Mouse (Mus musculus): ENCODE measurements at regions not wholly inside any gene's neighbourhood (a gene's known extent, or its start where the extent isn't known, plus 50 kb on each side); places are given as distances from the start of the nearest gene placed in this dataset.
A peak's percentile ranks its signal among the peaks of the same experiment; 100 is the strongest.

DNA sequence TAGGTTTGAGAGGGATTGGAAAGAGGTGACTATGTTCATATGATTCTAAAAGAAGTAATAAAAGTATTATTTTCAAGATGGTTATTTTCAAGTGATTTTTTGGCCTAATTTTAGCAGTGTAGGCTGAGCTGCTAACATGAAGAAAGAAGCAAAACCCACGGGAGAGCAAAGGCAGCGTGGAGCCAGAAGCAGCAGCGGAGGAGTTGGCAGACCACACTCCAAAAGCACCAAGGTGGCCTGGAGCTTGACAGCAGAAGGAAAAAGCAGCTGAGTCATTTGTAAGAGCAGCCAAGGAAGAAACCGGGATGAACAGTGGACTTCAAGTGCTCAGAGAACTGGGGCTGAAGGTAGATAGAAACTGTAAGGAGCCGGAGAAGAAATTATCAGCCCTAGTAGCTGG lies 55.9 kb downstream of the Hdgfl1 start:
- no peak overlapping the region for H3K4me2 ChIP-seq
- H3K36me3 ChIP-seq (replicated peaks), result no peaks in the 10 kb centered on the region
- WGBS, result 82% methylated on average over 5 of the region's 5 CpGs
- H3K27ac ChIP-seq, result no peak overlapping the region
- H3K9me3 ChIP-seq, result no peaks in the 10 kb centered on the region
- no peaks in the 10 kb centered on the region for H3K27me3 ChIP-seq (replicated peaks)
- no peak for ATAC-seq (replicated peaks)
- no peak overlapping the region for H3K9ac ChIP-seq
- no peak overlapping the region for H3K4me3 ChIP-seq
- H3K4me1 ChIP-seq, result no peaks in the 10 kb centered on the region

- 15% methylated on average over 4 of the region's 4 CpGs for WGBS
- peak; percentile 69 for ATAC-seq (replicated peaks)
- Histone ChIP-seq H3K4me1 (no peaks in the 10 kb centered on the region), H3K9ac (no peak overlapping the region), H3K27ac (no peak overlapping the region), H3K27me3 (replicated peaks) (no peaks in the 10 kb centered on the region), H3K4me3 (no peak overlapping the region), H3K4me2 (no peak overlapping the region), H3K9me3 (no peaks in the 10 kb centered on the region), H3K36me3 (replicated peaks) (no peaks in the 10 kb centered on the region)
Observed at GRCm38 (mm10) chr13:26699062-26699684, 70.8 kb downstream of the Hdgfl1 start.

GRCm38 (mm10) chr13:26659471-26659870 lies 110.5 kb downstream of the Hdgfl1 start:
- WGBS, result 52% methylated on average over 2 of the region's 2 CpGs
- H3K4me2 ChIP-seq, result no peak overlapping the region
- H3K4me3 ChIP-seq, result no peak overlapping the region
- H3K4me1 ChIP-seq, result peaks cover 6% of the 10 kb centered on the region; the same call in 1 of the 2 replicates
- no peaks in the 10 kb centered on the region for H3K9me3 ChIP-seq
- no peak overlapping the region for H3K27ac ChIP-seq
- no peaks in the 10 kb centered on the region for H3K27me3 ChIP-seq (replicated peaks)
- no peaks in the 10 kb centered on the region for H3K36me3 ChIP-seq (replicated peaks)
- no peak for ATAC-seq (replicated peaks)
- no peak overlapping the region for H3K9ac ChIP-seq

GRCm38 (mm10) chr13:26657010-26657611 lies 112.9 kb downstream of the Hdgfl1 start:
- 27% methylated on average over 1 of the region's 1 CpGs for WGBS
- H3K9ac ChIP-seq, result no peak overlapping the region
- H3K27me3 ChIP-seq (replicated peaks), result no peaks in the 10 kb centered on the region
- peaks cover 6% of the 10 kb centered on the region; the same call in 1 of the 2 replicates for H3K4me1 ChIP-seq
- H3K27ac ChIP-seq, result peak overlapping the region; percentile 53
- ATAC-seq (replicated peaks), result peak; percentile 96
- no peak overlapping the region for H3K4me2 ChIP-seq
- no peaks in the 10 kb centered on the region for H3K9me3 ChIP-seq
- no peak overlapping the region for H3K4me3 ChIP-seq
- H3K36me3 ChIP-seq (replicated peaks), result no peaks in the 10 kb centered on the region

Data from midbrain, embryonic 15.5 days (tissue).